Mouse (Mus musculus): ENCODE data around the gene Esrrb. TPM values are rescaled to one million over a fixed set of nuclear protein-coding genes. Genes with fewer than 3 reads are reported as not detected.

Esrrb gene
- 120 and 169 TPM in 2 replicates for total RNA-seq (2012; rRNA removed)

DNA sequence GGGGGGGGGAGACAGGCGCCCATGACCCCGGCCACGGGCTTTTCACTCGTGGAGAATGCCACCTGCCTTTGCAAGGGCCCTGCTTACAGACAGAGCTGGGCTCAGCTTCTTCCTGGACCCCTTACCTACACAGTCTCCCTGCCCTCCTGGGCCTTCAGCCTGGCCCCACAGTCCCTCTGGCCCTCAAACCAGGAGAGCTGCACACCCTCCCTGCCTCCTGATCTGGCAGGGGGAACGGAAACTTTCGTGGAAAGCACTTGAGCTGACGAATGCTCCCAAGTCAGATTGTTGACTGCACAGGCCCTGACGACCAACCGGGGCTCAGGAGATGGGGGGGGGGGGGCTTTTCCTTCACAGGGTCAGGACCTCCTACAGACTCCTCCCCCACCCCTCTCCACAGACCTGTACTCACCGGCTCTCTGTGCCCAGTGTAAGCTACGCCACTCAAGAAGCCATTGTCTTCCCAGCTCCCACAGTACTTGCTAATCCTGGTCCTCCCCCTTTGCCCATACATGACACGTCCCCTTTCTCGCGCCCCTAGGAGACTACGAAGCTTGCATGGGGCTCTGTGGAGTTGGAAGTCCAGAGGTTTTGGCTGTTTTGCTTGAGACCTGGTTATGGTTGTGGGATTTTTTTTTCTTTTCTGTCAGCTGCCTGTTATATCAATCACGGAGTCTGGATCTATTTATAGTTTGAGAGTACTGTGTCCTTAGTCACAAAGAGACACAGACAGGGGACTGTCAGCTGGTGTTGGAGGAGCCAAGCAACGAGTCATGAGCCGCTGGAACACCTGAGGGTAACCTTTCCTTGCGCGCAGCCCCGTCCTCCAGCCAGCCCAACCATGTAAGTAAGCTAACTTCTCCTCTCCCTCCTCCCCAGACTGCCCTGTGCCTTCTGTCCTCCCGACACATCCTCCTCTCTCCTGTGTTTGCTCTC lies at the start of gene Esrrb:
Gene Esrrb (plus strand): TSS at position 422 of the 936 bp plus-strand sequence.
- Histone ChIP-seq H3K36me3 (ENCODE audit: control insufficient read depth, insufficient read depth, low read length, poor library complexity, severe bottlenecking) (no peaks in the 10 kb centered on the region), H3K4me1 (ENCODE audit: control insufficient read depth in 2 of 2, insufficient read depth in 2 of 2, low read length in 2 of 2, poor library complexity in 1 of 2) (peaks cover 0 to 6% of the 10 kb centered on the region in 2 experiments; a peak in 1 of 4 replicates), H3K9ac (ENCODE audit: insufficient read depth, low read depth, low read length, poor library complexity, severe bottlenecking) (no peak within 1 kb of the TSS), H3K27ac (ENCODE audit: insufficient read depth, low read depth, low read length, poor library complexity, severe bottlenecking) (no peak within 1 kb of the TSS), H3K9me3 (ENCODE audit: control insufficient read depth, insufficient read depth, low read depth, low read length) (no peaks in the 10 kb centered on the region), H3K4me3 (ENCODE audit: insufficient read depth in 1 of 2, low read depth in 1 of 2, low read length in 2 of 2, poor library complexity in 1 of 2, severe bottlenecking in 1 of 2) (no peak within 1 kb of the TSS)
- TF ChIP-seq ZNF384 (IDR thresholded peaks at IDR 0.05; ENCODE audit: low read depth, low read length) (no peak), CHD2 (IDR thresholded peaks at IDR 0.05; ENCODE audit: low read depth, low read length) (no peak), HCFC1 (IDR thresholded peaks at IDR 0.05; ENCODE audit: borderline replicate concordance, insufficient read depth, low read length) (no peak), MAFK (IDR thresholded peaks at IDR 0.05; ENCODE audit: insufficient read depth, low read depth, low read length) (no peak), ZC3H11A (IDR thresholded peaks at IDR 0.05; ENCODE audit: borderline replicate concordance, low read depth, low read length) (no peak)
- in situ Hi-C loops (cut with MboI; ENCODE audit: low sequenced_read_pairs in 2 of 2, unreplicated experiment in 2 of 2): no loop called here
- no peak for DNase-seq (ENCODE audit: low read depth, low spot score)

DNA sequence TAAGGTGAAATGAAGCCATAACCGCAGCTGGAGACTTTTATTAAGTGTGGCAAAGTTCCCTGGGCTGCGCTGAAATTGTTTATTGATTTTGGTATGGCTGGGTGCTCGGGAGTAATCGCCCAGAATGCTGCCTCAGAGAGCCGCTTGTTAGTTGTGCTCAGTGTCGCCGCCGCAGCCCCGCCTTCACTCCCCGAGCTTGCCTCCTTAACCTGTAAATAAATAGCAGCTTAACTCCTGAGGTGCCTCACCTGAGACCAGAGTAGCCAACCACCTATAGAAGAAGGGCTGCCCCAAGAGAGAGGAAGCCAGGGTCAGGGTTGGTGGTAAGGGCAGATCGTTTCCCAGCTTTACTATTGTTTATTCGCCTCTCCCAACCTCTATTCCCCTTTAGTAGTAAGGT lies 40.3 kb upstream of the Esrrb start:
- Histone ChIP-seq H3K4me3 (ENCODE audit: insufficient read depth in 1 of 2, low read depth in 1 of 2, low read length in 2 of 2, poor library complexity in 1 of 2, severe bottlenecking in 1 of 2) (peak overlapping the region; percentile 15 to 37; a peak in 1 of 4 replicates), H3K36me3 (ENCODE audit: control insufficient read depth, insufficient read depth, low read length, poor library complexity, severe bottlenecking) (no peaks in the 10 kb centered on the region), H3K9ac (ENCODE audit: insufficient read depth, low read depth, low read length, poor library complexity, severe bottlenecking) (no peak overlapping the region), H3K9me3 (ENCODE audit: control insufficient read depth, insufficient read depth, low read depth, low read length) (no peaks in the 10 kb centered on the region), H3K27ac (ENCODE audit: insufficient read depth, low read depth, low read length, poor library complexity, severe bottlenecking) (no peak overlapping the region), H3K4me1 (ENCODE audit: control insufficient read depth in 2 of 2, insufficient read depth in 2 of 2, low read length in 2 of 2, poor library complexity in 1 of 2) (peaks cover 3 to 5% of the 10 kb centered on the region in 2 experiments; a peak in 2 of 4 replicates)
- DNase-seq (ENCODE audit: low read depth, low spot score): no peak
- TF ChIP-seq CHD2 (IDR thresholded peaks at IDR 0.05; ENCODE audit: low read depth, low read length) (no peak), HCFC1 (IDR thresholded peaks at IDR 0.05; ENCODE audit: borderline replicate concordance, insufficient read depth, low read length) (no peak), ZNF384 (IDR thresholded peaks at IDR 0.05; ENCODE audit: low read depth, low read length) (no peak), MAFK (IDR thresholded peaks at IDR 0.05; ENCODE audit: insufficient read depth, low read depth, low read length) (no peak), ZC3H11A (IDR thresholded peaks at IDR 0.05; ENCODE audit: borderline replicate concordance, low read depth, low read length) (no peak)
- in situ Hi-C loops (cut with MboI; ENCODE audit: low sequenced_read_pairs in 2 of 2, unreplicated experiment in 2 of 2): loop anchor here in 1 of 2 experiments (25.0 kb wide), 1 partner anchor 292 kb away; no protein-coding TSS in a partner anchor

DNA sequence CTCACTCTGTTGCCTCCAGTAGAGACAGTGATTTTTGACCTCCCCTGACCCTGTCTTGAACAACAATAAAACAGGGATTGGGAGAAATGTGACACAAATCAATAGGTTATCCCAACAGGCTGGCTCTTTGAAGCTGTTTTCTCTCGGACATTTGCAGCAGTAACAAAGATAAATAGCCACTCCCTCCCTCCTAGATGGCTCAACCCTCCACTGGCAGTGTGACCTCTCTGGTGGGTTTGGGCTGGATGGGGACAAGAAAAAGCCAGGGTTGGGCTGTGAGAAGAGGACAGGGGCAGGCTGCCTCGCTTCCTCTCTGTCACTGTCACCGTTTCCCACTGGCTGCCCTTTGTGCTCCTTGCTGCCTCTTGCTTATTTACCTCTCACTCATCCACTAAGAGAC lies 36.6 kb upstream of the Esrrb start:
- Histone ChIP-seq H3K27ac (ENCODE audit: insufficient read depth, low read depth, low read length, poor library complexity, severe bottlenecking) (no peak overlapping the region), H3K4me3 (ENCODE audit: insufficient read depth in 1 of 2, low read depth in 1 of 2, low read length in 2 of 2, poor library complexity in 1 of 2, severe bottlenecking in 1 of 2) (no peak overlapping the region), H3K36me3 (ENCODE audit: control insufficient read depth, insufficient read depth, low read length, poor library complexity, severe bottlenecking) (no peaks in the 10 kb centered on the region), H3K9ac (ENCODE audit: insufficient read depth, low read depth, low read length, poor library complexity, severe bottlenecking) (no peak overlapping the region), H3K9me3 (ENCODE audit: control insufficient read depth, insufficient read depth, low read depth, low read length) (no peaks in the 10 kb centered on the region), H3K4me1 (ENCODE audit: control insufficient read depth in 2 of 2, insufficient read depth in 2 of 2, low read length in 2 of 2, poor library complexity in 1 of 2) (peaks cover 7 to 10% of the 10 kb centered on the region in 2 experiments; a peak in 3 of 4 replicates)
- in situ Hi-C loops (cut with MboI; ENCODE audit: low sequenced_read_pairs in 2 of 2, unreplicated experiment in 2 of 2): loop anchor here in 1 of 2 experiments (25.0 kb wide), 1 partner anchor 288 kb away; no protein-coding TSS in a partner anchor
- TF ChIP-seq CHD2 (IDR thresholded peaks at IDR 0.05; ENCODE audit: low read depth, low read length) (no peak), HCFC1 (IDR thresholded peaks at IDR 0.05; ENCODE audit: borderline replicate concordance, insufficient read depth, low read length) (no peak), MAFK (IDR thresholded peaks at IDR 0.05; ENCODE audit: insufficient read depth, low read depth, low read length) (no peak), ZC3H11A (IDR thresholded peaks at IDR 0.05; ENCODE audit: borderline replicate concordance, low read depth, low read length) (no peak), ZNF384 (IDR thresholded peaks at IDR 0.05; ENCODE audit: low read depth, low read length) (no peak)
- no peak for DNase-seq (ENCODE audit: low read depth, low spot score)

DNA sequence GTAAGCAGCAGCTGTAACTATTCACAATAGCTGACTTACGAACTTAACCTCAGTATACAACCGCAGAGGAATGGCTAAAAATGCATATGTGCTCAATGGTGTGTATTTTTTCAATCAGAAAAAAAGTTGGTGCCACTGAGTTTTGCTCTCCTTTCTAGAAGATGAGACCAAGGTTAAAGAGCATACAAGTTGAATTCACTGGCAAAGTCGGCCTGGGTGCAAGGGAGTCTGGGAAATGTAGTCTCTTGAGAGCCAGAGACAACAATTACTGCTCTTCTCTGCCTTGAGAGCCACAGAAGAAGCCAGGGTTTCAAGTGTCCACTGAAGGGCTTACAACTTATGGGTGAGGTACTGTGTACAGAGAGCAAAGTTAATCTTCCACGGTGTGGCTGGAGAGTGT lies 31.1 kb upstream of the Esrrb start:
- Histone ChIP-seq H3K36me3 (ENCODE audit: control insufficient read depth, insufficient read depth, low read length, poor library complexity, severe bottlenecking) (no peaks in the 10 kb centered on the region), H3K27ac (ENCODE audit: insufficient read depth, low read depth, low read length, poor library complexity, severe bottlenecking) (no peak overlapping the region), H3K4me1 (ENCODE audit: control insufficient read depth in 2 of 2, insufficient read depth in 2 of 2, low read length in 2 of 2, poor library complexity in 1 of 2) (peaks cover 4 to 9% of the 10 kb centered on the region in 2 experiments; a peak in 3 of 4 replicates), H3K9me3 (ENCODE audit: control insufficient read depth, insufficient read depth, low read depth, low read length) (no peaks in the 10 kb centered on the region), H3K9ac (ENCODE audit: insufficient read depth, low read depth, low read length, poor library complexity, severe bottlenecking) (no peak overlapping the region), H3K4me3 (ENCODE audit: insufficient read depth in 1 of 2, low read depth in 1 of 2, low read length in 2 of 2, poor library complexity in 1 of 2, severe bottlenecking in 1 of 2) (no peak overlapping the region)
- TF ChIP-seq MAFK (IDR thresholded peaks at IDR 0.05; ENCODE audit: insufficient read depth, low read depth, low read length): no peak
- peak; percentile 83 for TF ChIP-seq HCFC1 (IDR thresholded peaks at IDR 0.05; ENCODE audit: borderline replicate concordance, insufficient read depth, low read length)
- in situ Hi-C loops (cut with MboI; ENCODE audit: low sequenced_read_pairs in 2 of 2, unreplicated experiment in 2 of 2): no loop called here
- DNase-seq (ENCODE audit: low read depth, low spot score): no peak

Data from ES-E14 (cell line).